Mouse (Mus musculus): Measurements from ENCODE around the gene Acot3.

DNA sequence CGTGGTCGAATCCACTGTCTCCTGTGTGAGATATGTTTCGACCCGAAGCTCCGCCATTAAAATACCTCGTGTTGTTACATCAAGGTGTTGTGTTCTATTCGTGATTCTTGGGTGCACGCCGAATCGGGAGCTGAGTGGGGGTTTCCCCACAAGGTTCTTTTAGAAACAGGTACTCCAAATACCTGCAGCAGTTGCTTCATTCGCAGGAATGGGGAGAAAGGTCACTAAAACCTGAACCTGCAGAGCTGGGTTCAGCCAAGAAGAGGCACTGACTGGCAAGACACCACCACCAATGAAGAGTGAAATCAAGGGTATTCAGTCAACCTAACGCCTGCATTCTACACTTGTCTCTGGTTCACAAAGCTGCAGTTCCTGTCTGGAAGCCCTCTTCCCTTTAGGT lies 43.7 kb upstream of the Acot3 start:
- TF ChIP-seq CTCF (IDR thresholded peaks at IDR 0.05; ENCODE audit: low read depth) (no peak), EP300 (IDR thresholded peaks at IDR 0.05; ENCODE audit: low read depth) (no peak)
